Mouse (Mus musculus): ENCODE results near the gene Tmem183a.

The Tmem183a gene

GRCm38 (mm10) chr1:134361857-134362212, at the start of gene Tmem183a:
Tmem183a (minus strand) TSS chr1:134361979.
- DNase-seq (ENCODE audit: low spot score): peak; percentile 93

- DNase-seq (ENCODE audit: low spot score): no peak
These were observed 46.3 kb upstream of the Tmem183a start for GRCm38 (mm10) chr1:134408080-134408479.

GRCm38 (mm10) chr1:134406414-134406771, 44.6 kb upstream of the Tmem183a start:
- no peak for DNase-seq (ENCODE audit: low spot score)

- DNase-seq (ENCODE audit: low spot score): peak; percentile 81
These were observed 44.0 kb upstream of the Tmem183a start, which contains the start of gene Cyb5r1 for GRCm38 (mm10) chr1:134405509-134406413. Cyb5r1 (plus strand) TSS chr1:134405559.

- no peak for DNase-seq (ENCODE audit: low spot score)
These were observed 38.0 kb upstream of the Tmem183a start for GRCm38 (mm10) chr1:134399735-134400134.

GRCm38 (mm10) chr1:134398210-134398609, 36.4 kb upstream of the Tmem183a start:
- DNase-seq (ENCODE audit: low spot score): no peak

GRCm38 (mm10) chr1:134393827-134394226, 32.0 kb upstream of the Tmem183a start:
- no peak for DNase-seq (ENCODE audit: low spot score)

- DNase-seq (ENCODE audit: low spot score): no peak
These were observed 23.9 kb upstream of the Tmem183a start, which contains the start of gene 4933406M09Rik for GRCm38 (mm10) chr1:134385666-134386065. 4933406M09Rik (plus strand) TSS chr1:134385940.

- no peak for DNase-seq (ENCODE audit: low spot score)
These were observed 23.4 kb upstream of the Tmem183a start for GRCm38 (mm10) chr1:134385176-134385575.

- no peak for DNase-seq (ENCODE audit: low spot score)
These were observed 22.8 kb upstream of the Tmem183a start for GRCm38 (mm10) chr1:134384581-134384980.

GRCm38 (mm10) chr1:134381795-134382625, 20.2 kb upstream of the Tmem183a start:
- DNase-seq (ENCODE audit: low spot score): no peak

- DNase-seq (ENCODE audit: low spot score): no peak
These were observed 19.3 kb upstream of the Tmem183a start for GRCm38 (mm10) chr1:134381051-134381450.

- no peak for DNase-seq (ENCODE audit: low spot score)
These were observed 12.3 kb upstream of the Tmem183a start for GRCm38 (mm10) chr1:134374124-134374523.

- DNase-seq (ENCODE audit: low spot score): peak; percentile 79
These were observed 7.1 kb upstream of the Tmem183a start for GRCm38 (mm10) chr1:134368777-134369337.

- peak; percentile 73 for DNase-seq (ENCODE audit: low spot score)
These were observed 3.7 kb upstream of the Tmem183a start for GRCm38 (mm10) chr1:134365491-134365890.

- no peak for DNase-seq (ENCODE audit: low spot score)
These were observed 1.4 kb upstream of the Tmem183a start for GRCm38 (mm10) chr1:134363194-134363593.

GRCm38 (mm10) chr1:134361195-134361856, 453 bp downstream of the Tmem183a start:
- peak; percentile 28 for DNase-seq (ENCODE audit: low spot score)

- DNase-seq (ENCODE audit: low spot score): no peak
These were observed 1.1 kb downstream of the Tmem183a start for GRCm38 (mm10) chr1:134360656-134361055.

- no peak for DNase-seq (ENCODE audit: low spot score)
These were observed 4.3 kb downstream of the Tmem183a start for GRCm38 (mm10) chr1:134357461-134357860.

- no peak for DNase-seq (ENCODE audit: low spot score)
These were observed 8.5 kb downstream of the Tmem183a start for GRCm38 (mm10) chr1:134353326-134353725.

GRCm38 (mm10) chr1:134347791-134348190, 14.0 kb downstream of the Tmem183a start:
- no peak for DNase-seq (ENCODE audit: low spot score)

- DNase-seq (ENCODE audit: low spot score): no peak
These were observed 16.7 kb downstream of the Tmem183a start for GRCm38 (mm10) chr1:134345075-134345474.
